In the genomic region with DNA sequence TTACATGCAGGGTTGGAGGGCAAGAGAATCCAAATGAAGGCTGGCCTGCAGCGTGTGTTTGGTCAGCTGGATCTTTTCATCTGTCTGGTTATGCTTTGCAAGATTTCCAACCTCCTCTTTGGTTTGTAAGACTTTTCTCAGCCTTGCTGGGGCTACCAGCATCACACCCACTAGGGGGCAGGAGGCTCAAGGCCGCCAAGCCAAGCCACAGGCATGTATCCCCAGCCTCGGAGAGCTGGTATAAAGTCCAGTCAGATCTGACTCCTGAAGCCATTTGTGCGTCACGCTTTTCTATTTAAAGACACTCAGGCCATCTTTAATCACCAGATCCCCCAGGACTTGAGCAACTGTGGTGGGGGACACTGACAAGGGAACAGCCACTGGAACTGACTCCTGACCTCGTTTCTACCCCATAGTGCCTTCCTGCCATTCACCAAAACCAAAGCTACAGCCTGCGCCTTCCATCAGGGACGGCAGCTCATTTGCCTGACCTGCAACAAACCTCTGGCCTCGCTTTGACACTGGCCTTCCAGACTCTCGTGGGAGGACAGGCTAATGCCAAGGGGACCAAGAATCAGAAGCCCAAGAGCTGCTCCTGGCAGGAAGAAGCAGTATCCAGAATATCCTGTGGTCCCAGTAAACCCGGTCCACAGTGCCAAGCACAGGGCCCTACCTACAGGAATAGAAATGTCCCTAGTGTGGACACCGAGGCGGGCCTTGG, we compare ENCODE assay signal across 8 mouse cellular contexts. TPM values are rescaled to one million over a fixed set of nuclear protein-coding genes. Genes with fewer than 3 reads are reported as not detected.
DNase-seq lines count a peak whose midpoint lies in the region; ATAC-seq lines count a peak whose summit lies in the region.

No protein-coding gene starts in this region.

- peak; percentile 82; the same call in 1 of the 2 replicates for ATAC-seq in kidney, embryonic 14.5 days (ENCODE audit: low FRiP score, low TSS enrichment)

- WGBS in kidney, embryonic 14.5 days: 27% methylated on average over 13 of the region's 13 CpGs

- H3K4me2 ChIP-seq in kidney, embryonic 14.5 days (replicated peaks; ENCODE audit: low read depth, low read length): no peak overlapping the region; the same call in 1 of the 2 replicates

- no peak overlapping the region for H3K9ac ChIP-seq in kidney, embryonic 14.5 days (ENCODE audit: low read depth, low read length)

- peaks cover 12% of the 10 kb centered on the region; the same call in 1 of the 2 replicates for H3K4me1 ChIP-seq in kidney, embryonic 14.5 days (ENCODE audit: control insufficient read depth, insufficient read depth, low read length)

- no peaks in the 10 kb centered on the region for H3K9me3 ChIP-seq in kidney, embryonic 14.5 days (ENCODE audit: control insufficient read depth, low read length)

- no peak overlapping the region for H3K4me3 ChIP-seq in kidney, embryonic 14.5 days (ENCODE audit: low read length)

- peak overlapping the region; percentile 59 for H3K27ac ChIP-seq in kidney, embryonic 14.5 days (ENCODE audit: low read depth, low read length)

- H3K36me3 ChIP-seq in kidney, embryonic 14.5 days (ENCODE audit: control insufficient read depth, insufficient read depth, low read length): 0 out of 2 replicates have a peak, but pooled peaks cover 2% of the 10 kb centered on the region

- no peaks in the 10 kb centered on the region for H3K27me3 ChIP-seq in kidney, embryonic 14.5 days (ENCODE audit: control insufficient read depth, insufficient read depth, low read length)

- peak; percentile 83 for DNase-seq in 416B (ENCODE audit: low read depth)
- DNase-seq in Muller cell, postnatal 12 days (ENCODE audit: inconsistent ontology term): peak; percentile 82
- DNase-seq in cerebellum, adult 9-10 months: peak; percentile 89
- peak; percentile 99 for DNase-seq in heart, adult 11 months
- DNase-seq in lung, adult 18-20 months: peak; percentile 81 to 85
- DNase-seq in retina, embryonic 14.5 days (ENCODE audit: low spot score): peak; percentile 78
- DNase-seq in urinary bladder, adult 2 months (ENCODE audit: low spot score): peak; percentile 54

RNA-seq across cellular contexts. Expression of a gene that starts 49.7 kb away (rescaled TPM):
- polyA plus RNA-seq in kidney, embryonic 14.5 days (2014; fragmentation: Nextera tagmentation; extraction: Ambion mirVana): 27.4 and 49.8 TPM in 2 replicates
- 29.0 and 34.9 TPM in 2 replicates for polyA plus RNA-seq in urinary bladder, adult 2 months (2012; rRNA removed)

RNA-seq across cellular contexts. Expression of a gene that starts 49.7 kb away (rescaled TPM):
- polyA plus RNA-seq in kidney, embryonic 14.5 days (2014; fragmentation: Nextera tagmentation; extraction: Ambion mirVana): 6.7 and 14.3 TPM in 2 replicates
- polyA plus RNA-seq in urinary bladder, adult 2 months (2012; rRNA removed): 36.1 and 37.0 TPM in 2 replicates
